Mouse (Mus musculus) forebrain, embryonic 13.5 days (tissue): ENCODE measurements around the gene C1qtnf6. TPM values are rescaled to one million over a fixed set of nuclear protein-coding genes. Genes with fewer than 3 reads are reported as not detected.

Source experiments
- ATAC-seq: fragments of 200-750 bp; cut with Nextera tagmentation; 2 replicates; pipeline ENCODE4 v1.8.0; 2017
- H3K27ac ChIP-seq: fragments of 300-500 bp; sonication (generic); 2 replicates; pipeline ENCODE4 v1.5.1; 2015; ENCODE audit warnings: inconsistent platforms, mild to moderate bottlenecking, moderate library complexity
- H3K27me3 ChIP-seq: fragments of 300-500 bp; sonication (generic); 2 replicates; pipeline ENCODE4 v1.6.1; 2015; ENCODE audit warnings: mild to moderate bottlenecking, inconsistent platforms
- H3K36me3 ChIP-seq: fragments of 300-500 bp; sonication (generic); 2 replicates; pipeline ENCODE4 v1.6.1; 2015; ENCODE audit warnings: mild to moderate bottlenecking, inconsistent platforms; ENCODE audit not compliant: poor library complexity, severe bottlenecking
- H3K4me1 ChIP-seq: fragments of 300-500 bp; sonication (generic); 2 replicates; pipeline ENCODE4 v1.6.1; 2015; ENCODE audit warnings: inconsistent platforms
- H3K4me2 ChIP-seq: fragments of 300-500 bp; sonication (generic); 2 replicates; pipeline ENCODE4 v1.6.1; 2015; ENCODE audit warnings: inconsistent platforms, mild to moderate bottlenecking, moderate library complexity
- H3K4me3 ChIP-seq: fragments of 300-500 bp; sonication (generic); 2 replicates; pipeline ENCODE4 v1.5.1; 2015; ENCODE audit warnings: mild to moderate bottlenecking, inconsistent platforms
- H3K9ac ChIP-seq: fragments of 300-500 bp; sonication (generic); 2 replicates; pipeline ENCODE4 v1.6.1; 2015; ENCODE audit warnings: mild to moderate bottlenecking, inconsistent platforms
- H3K9me3 ChIP-seq: fragments of 300-500 bp; sonication (generic); replicated peaks from 2 replicates; pipeline ENCODE4 v1.6.1; 2016; ENCODE audit warnings: inconsistent platforms
- WGBS: fragments of 180-500 bp; shearing (Covaris S2); methylation state at CpG from one replicate; pipeline ENCODE4 v1.1.7; 2015; 5-methylcytosine and 5-hydroxymethylcytosine counted together
- polyA plus RNA-seq: library from polyadenylated mRNA; unstranded; fragments of >200 nt; fragmentation: Nextera tagmentation; extraction: Ambion mirVana; gene quantifications from 2 replicates; pipeline ENCODE4 v1.2.1, GENCODE M21; 2015

C1qtnf6 gene
- polyA plus RNA-seq, 1 experiment from 2014 or later = 4.1 TPM

- Histone ChIP-seq H3K27ac (no peak overlapping the region), H3K4me2 (no peak overlapping the region), H3K36me3 (no peaks in the 10 kb centered on the region), H3K9me3 (no peaks in the 10 kb centered on the region; the same call in 1 of the 2 replicates), H3K27me3 (no peaks in the 10 kb centered on the region), H3K4me1 (peaks cover 14% of the 10 kb centered on the region), H3K4me3 (no peak overlapping the region), H3K9ac (no peak overlapping the region)
- WGBS = 44% methylated on average over 12 of the region's 12 CpGs
- no peak for ATAC-seq
Observed at GRCm38 (mm10) chr15:78509297-78509899, 21.8 kb downstream of the C1qtnf6 start.

DNA sequence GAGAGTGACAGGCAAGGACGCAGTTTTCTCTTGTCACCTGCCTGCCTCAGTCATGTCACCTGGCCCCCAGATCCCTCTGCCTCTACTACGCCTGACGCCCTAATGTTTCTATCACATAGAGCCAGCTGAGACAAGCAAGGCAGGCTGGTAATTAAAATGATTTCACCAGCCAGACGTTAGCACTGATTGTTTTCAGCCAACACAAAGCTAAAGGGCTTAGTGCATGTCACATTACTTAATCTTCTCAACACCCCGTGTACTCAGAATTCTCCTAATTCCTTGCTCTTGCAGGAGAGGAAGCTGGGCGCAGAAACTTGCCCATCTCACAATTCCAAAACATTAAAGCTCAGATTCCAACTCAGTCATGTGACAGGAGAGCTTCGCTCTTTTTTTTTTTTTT, 22.8 kb downstream of the C1qtnf6 start:
- Histone ChIP-seq H3K4me1 (peaks cover 14% of the 10 kb centered on the region), H3K9ac (no peak overlapping the region), H3K4me3 (no peak overlapping the region), H3K9me3 (no peaks in the 10 kb centered on the region; the same call in 1 of the 2 replicates), H3K36me3 (no peaks in the 10 kb centered on the region), H3K27me3 (no peaks in the 10 kb centered on the region), H3K4me2 (no peak overlapping the region), H3K27ac (no peak overlapping the region)
- 50% methylated on average over 7 of the region's 7 CpGs for WGBS
- no peak for ATAC-seq

- Histone ChIP-seq H3K4me3 (no peak overlapping the region), H3K27me3 (no peaks in the 10 kb centered on the region), H3K9me3 (no peaks in the 10 kb centered on the region; the same call in 1 of the 2 replicates), H3K4me1 (peaks cover 14% of the 10 kb centered on the region), H3K9ac (no peak overlapping the region), H3K4me2 (no peak overlapping the region), H3K36me3 (no peaks in the 10 kb centered on the region), H3K27ac (no peak overlapping the region)
- WGBS = 82% methylated on average over 3 of the region's 3 CpGs
- ATAC-seq = no peak
Observed at GRCm38 (mm10) chr15:78505541-78505940, 25.7 kb downstream of the C1qtnf6 start.

- Histone ChIP-seq H3K27me3 (no peaks in the 10 kb centered on the region), H3K27ac (no peak overlapping the region), H3K36me3 (no peaks in the 10 kb centered on the region), H3K4me3 (no peak overlapping the region), H3K9me3 (no peaks in the 10 kb centered on the region; the same call in 1 of the 2 replicates), H3K4me1 (peaks cover 7% of the 10 kb centered on the region), H3K4me2 (no peak overlapping the region), H3K9ac (no peak overlapping the region)
- 92% methylated on average over 5 of the region's 5 CpGs for WGBS
- no peak for ATAC-seq
Observed at GRCm38 (mm10) chr15:78504816-78505215, 26.4 kb downstream of the C1qtnf6 start.

DNA sequence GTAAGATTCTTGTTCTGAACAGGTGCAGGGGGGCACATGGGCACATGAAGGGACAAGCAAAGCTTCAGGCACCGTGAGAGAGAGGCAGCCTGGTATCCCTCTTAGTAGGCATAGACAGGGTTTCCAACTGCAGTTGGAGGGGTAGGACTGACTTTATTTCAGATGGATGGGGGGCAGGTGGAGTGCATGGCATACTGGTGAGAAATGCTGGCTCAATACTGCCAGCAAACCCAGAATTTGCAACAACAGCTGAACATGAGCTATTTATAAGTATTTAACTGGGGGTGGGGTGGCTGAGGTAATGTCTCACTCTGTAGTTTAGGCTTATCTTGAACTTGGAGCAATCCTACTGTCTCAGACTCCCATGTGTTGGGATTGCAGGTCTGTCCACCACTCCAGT, 27.2 kb downstream of the C1qtnf6 start:
- H3K4me3 ChIP-seq = no peak overlapping the region
- H3K27ac ChIP-seq = no peak overlapping the region
- no peak for ATAC-seq
- H3K9me3 ChIP-seq = no peaks in the 10 kb centered on the region; the same call in 1 of the 2 replicates
- H3K9ac ChIP-seq = no peak overlapping the region
- 76% methylated on average over 1 of the region's 1 CpGs for WGBS
- 0 out of 2 replicates have a peak, but pooled peaks cover 5% of the 10 kb centered on the region for H3K4me1 ChIP-seq
- no peaks in the 10 kb centered on the region for H3K36me3 ChIP-seq
- no peaks in the 10 kb centered on the region for H3K27me3 ChIP-seq
- no peak overlapping the region for H3K4me2 ChIP-seq

DNA sequence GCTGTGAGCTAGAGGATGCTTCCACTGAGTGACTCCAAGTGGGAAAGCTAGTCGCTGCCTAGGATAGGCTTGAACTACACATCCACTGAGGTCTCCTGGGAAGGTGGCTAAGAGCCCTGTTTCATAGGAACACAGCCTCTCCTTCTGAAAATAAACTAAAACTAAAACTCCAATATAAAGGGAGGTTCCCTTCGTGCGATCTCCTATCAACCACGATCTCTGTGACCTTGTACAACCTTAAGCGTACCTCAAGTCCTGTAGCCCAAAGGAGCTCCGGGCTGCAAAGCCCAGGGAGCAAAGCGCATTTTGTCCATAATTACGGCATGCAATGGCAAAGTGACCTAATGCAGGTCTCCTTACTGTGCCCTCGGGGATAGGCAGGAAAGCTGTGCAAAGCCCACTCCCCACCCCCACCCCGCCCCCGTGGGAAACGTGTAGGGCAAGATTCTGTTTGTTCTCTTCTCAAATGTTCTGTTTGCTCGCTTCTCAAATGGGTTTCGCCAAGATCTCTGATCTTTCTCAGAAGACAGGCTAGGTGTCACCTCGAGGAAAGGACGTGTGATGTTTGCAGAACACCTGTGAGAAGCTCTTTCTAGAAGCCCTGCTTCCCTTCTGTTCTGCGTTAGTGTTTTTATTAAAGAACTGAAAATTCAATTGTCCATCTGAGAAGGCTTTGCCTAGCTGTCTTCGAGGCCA, 28.6 kb downstream of the C1qtnf6 start:
- Histone ChIP-seq H3K36me3 (no peaks in the 10 kb centered on the region), H3K4me2 (no peak overlapping the region), H3K9ac (no peak overlapping the region), H3K4me3 (no peak overlapping the region), H3K9me3 (no peaks in the 10 kb centered on the region; the same call in 1 of the 2 replicates), H3K27me3 (no peaks in the 10 kb centered on the region), H3K4me1 (no peaks in the 10 kb centered on the region), H3K27ac (no peak overlapping the region)
- no peak for ATAC-seq
- 90% methylated on average over 18 of the region's 18 CpGs for WGBS

GRCm38 (mm10) chr15:78494968-78495406, 36.2 kb downstream of the C1qtnf6 start, which contains the start of gene Il2rb:
Il2rb (minus strand) TSS chr15:78495271.
- H3K36me3 ChIP-seq = no peaks in the 10 kb centered on the region
- no peaks in the 10 kb centered on the region for H3K27me3 ChIP-seq
- no peak within 1 kb of the TSS for H3K27ac ChIP-seq
- H3K9ac ChIP-seq = no peak within 1 kb of the TSS
- H3K4me3 ChIP-seq = no peak within 1 kb of the TSS
- no peak for ATAC-seq
- H3K9me3 ChIP-seq = no peaks in the 10 kb centered on the region
- H3K4me2 ChIP-seq = no peak within 1 kb of the TSS
- WGBS = 93% methylated on average over 11 of the region's 11 CpGs
- no peaks in the 10 kb centered on the region for H3K4me1 ChIP-seq

GRCm38 (mm10) chr15:78493401-78494010, 37.7 kb downstream of the C1qtnf6 start:
- Histone ChIP-seq H3K4me1 (no peaks in the 10 kb centered on the region), H3K36me3 (no peaks in the 10 kb centered on the region), H3K27ac (no peak overlapping the region), H3K4me3 (no peak overlapping the region), H3K4me2 (no peak overlapping the region), H3K9me3 (no peaks in the 10 kb centered on the region), H3K9ac (no peak overlapping the region), H3K27me3 (no peaks in the 10 kb centered on the region)
- no peak for ATAC-seq
- WGBS = 87% methylated on average over 10 of the region's 10 CpGs

DNA sequence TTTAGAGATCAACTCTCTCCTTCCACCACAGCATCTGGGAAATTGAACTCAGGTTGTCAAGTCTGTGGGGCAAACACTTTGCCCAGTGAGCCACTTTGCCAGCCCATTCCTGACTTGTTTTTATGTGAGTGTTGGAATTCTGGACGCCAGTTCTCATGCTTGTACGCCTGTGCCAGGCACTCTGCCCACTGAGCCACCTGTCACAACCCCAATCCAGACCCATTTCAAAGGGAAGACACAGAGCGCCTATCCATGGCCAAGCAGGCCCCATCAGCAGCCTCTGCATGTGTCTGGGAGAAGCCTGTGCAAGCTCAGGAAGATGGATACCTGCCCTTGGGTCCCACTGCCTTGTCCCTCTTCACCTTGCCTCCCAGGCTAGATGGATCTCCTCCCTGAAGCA, 39.9 kb downstream of the C1qtnf6 start:
- Histone ChIP-seq H3K9me3 (no peaks in the 10 kb centered on the region), H3K9ac (no peak overlapping the region), H3K4me1 (no peaks in the 10 kb centered on the region), H3K27me3 (no peaks in the 10 kb centered on the region), H3K36me3 (no peaks in the 10 kb centered on the region), H3K27ac (no peak overlapping the region), H3K4me2 (no peak overlapping the region), H3K4me3 (no peak overlapping the region)
- no peak for ATAC-seq
- WGBS = 68% methylated on average over 3 of the region's 3 CpGs

DNA sequence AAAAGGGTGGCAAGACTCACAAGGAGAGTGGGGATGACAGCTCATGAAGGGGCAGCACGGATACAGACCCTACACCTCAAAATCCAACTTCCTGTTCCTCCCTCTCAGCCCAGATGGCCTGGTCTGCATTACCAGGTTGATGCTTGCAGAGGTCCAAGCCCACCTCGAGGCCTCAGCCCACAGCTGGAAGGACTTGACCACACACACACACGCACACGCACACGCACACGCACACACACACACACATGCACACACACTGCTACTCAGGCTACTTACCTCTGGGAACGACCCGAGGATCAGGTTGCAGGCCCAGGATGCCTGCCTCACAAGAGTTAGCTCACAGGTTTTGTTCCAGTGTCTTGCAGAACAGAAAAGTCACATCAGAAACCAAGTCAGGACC, 41.3 kb downstream of the C1qtnf6 start:
- Histone ChIP-seq H3K27me3 (no peaks in the 10 kb centered on the region), H3K27ac (no peak overlapping the region), H3K4me1 (no peaks in the 10 kb centered on the region), H3K36me3 (no peaks in the 10 kb centered on the region), H3K9ac (0 out of 2 replicates have a peak overlapping the region, but pooled peaks have one; percentile 12), H3K9me3 (no peaks in the 10 kb centered on the region), H3K4me2 (no peak overlapping the region), H3K4me3 (no peak overlapping the region)
- ATAC-seq = no peak
- WGBS = 75% methylated on average over 8 of the region's 8 CpGs

DNA sequence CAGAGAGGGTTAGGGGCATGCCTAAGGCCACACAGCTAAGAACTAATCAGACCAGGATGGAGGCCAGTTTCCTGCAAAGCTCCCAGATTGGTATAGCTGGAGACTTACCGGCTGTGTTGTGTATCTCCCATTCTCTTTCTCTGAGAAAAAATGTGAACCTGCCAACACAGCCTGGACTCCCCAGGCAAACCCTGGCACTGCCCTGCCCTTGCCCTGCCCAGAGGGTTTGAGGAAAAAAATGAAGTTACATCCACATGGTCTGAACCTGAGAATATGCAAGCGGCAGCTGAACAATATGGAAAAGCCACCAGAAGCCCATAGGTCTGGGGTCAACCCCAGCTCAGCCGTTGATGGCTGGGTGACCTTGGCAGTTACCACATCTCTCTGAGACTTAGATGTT, 42.0 kb downstream of the C1qtnf6 start:
- Histone ChIP-seq H3K9me3 (no peaks in the 10 kb centered on the region), H3K4me1 (no peaks in the 10 kb centered on the region), H3K4me2 (no peak overlapping the region), H3K27ac (no peak overlapping the region), H3K9ac (no peak overlapping the region), H3K36me3 (no peaks in the 10 kb centered on the region), H3K27me3 (no peaks in the 10 kb centered on the region), H3K4me3 (no peak overlapping the region)
- no peak for ATAC-seq
- 92% methylated on average over 3 of the region's 3 CpGs for WGBS

GRCm38 (mm10) chr15:78487066-78487465, 44.1 kb downstream of the C1qtnf6 start:
- Histone ChIP-seq H3K4me3 (no peak overlapping the region), H3K9ac (no peak overlapping the region), H3K4me2 (no peak overlapping the region), H3K27me3 (no peaks in the 10 kb centered on the region), H3K36me3 (no peaks in the 10 kb centered on the region), H3K9me3 (no peaks in the 10 kb centered on the region), H3K4me1 (no peaks in the 10 kb centered on the region), H3K27ac (no peak overlapping the region)
- 55% methylated on average over 4 of the region's 4 CpGs for WGBS
- ATAC-seq = no peak
